Mouse (Mus musculus): Measurements from ENCODE around the gene Ablim1. TPM values are rescaled to one million over a fixed set of nuclear protein-coding genes. Genes with fewer than 3 reads are reported as not detected.
A peak's percentile ranks its signal among the peaks of the same experiment; 100 is the strongest.

Gene Ablim1
- polyA plus RNA-seq, 1 experiment from 2014 or later, result 38.5 TPM

- Histone ChIP-seq H3K9me3 (no peaks in the 10 kb centered on the region), H3K4me2 (0 out of 2 replicates have a peak overlapping the region, but pooled peaks have one; percentile 43), H3K27ac (replicated peaks) (peak overlapping the region; percentile 88), H3K27me3 (replicated peaks) (no peaks in the 10 kb centered on the region), H3K4me1 (peaks cover 41% of the 10 kb centered on the region), H3K4me3 (no peak overlapping the region), H3K9ac (peak overlapping the region; percentile 26; the same call in 1 of the 2 replicates), H3K36me3 (no peaks in the 10 kb centered on the region)
- no peak for ATAC-seq (ENCODE audit: extremely low read depth, insufficient number of reproducible peaks, low FRiP score, low TSS enrichment)
- WGBS, result 56% methylated on average over 4 of the region's 4 CpGs
Measured at GRCm38 (mm10) chr19:57099094-57099357, 215.7 kb downstream of the Ablim1 start.

DNA sequence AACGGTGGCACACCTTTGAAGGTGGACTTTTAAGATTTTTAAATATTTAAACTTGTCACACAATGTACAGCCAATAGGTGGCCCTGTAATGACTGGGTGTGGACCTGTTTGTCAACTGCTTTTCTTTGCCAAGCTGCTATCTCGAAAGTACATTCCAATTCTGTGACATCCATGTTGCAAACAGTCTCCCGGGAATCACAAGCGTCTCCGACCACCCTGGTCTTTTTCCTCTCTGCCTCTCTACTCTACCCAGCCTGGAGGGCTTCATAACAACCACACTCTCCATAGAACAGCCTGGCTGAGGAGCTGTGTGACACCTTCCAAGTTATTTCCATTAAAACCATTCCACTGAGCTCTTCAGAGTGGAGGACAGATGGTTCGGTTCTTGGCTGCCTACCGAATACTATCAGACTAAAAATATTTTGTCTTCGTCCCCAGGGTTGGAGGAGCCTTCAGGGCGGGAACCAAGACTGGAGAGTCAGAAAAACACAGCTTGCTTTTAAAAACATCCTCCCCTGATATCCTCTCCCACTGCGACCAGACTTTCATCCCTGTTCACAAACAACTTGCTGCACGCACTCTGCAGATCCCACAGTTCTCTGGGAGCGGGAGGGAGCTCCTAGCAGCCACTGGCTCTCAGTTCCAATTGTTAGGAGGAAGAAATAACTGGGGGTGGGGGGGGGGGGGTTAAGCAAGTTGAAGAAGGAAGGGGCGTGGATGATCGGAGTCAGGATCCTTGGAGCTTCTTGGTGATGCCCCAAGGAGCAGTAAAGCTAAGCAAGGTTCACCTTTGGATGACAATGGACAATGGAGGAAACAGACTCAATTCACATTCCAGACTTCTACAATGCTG, 216.3 kb downstream of the Ablim1 start:
- Histone ChIP-seq H3K9me3 (no peaks in the 10 kb centered on the region), H3K4me1 (peaks cover 35% of the 10 kb centered on the region), H3K4me2 (peak overlapping the region; percentile 43), H3K36me3 (no peaks in the 10 kb centered on the region), H3K27ac (replicated peaks) (peak overlapping the region; percentile 88), H3K4me3 (no peak overlapping the region), H3K27me3 (replicated peaks) (no peaks in the 10 kb centered on the region), H3K9ac (peak overlapping the region; percentile 26; the same call in 1 of the 2 replicates)
- 27% methylated on average over 14 of the region's 14 CpGs for WGBS
- no peak; the same call in 1 of the 2 replicates for ATAC-seq (ENCODE audit: extremely low read depth, insufficient number of reproducible peaks, low FRiP score, low TSS enrichment)

DNA sequence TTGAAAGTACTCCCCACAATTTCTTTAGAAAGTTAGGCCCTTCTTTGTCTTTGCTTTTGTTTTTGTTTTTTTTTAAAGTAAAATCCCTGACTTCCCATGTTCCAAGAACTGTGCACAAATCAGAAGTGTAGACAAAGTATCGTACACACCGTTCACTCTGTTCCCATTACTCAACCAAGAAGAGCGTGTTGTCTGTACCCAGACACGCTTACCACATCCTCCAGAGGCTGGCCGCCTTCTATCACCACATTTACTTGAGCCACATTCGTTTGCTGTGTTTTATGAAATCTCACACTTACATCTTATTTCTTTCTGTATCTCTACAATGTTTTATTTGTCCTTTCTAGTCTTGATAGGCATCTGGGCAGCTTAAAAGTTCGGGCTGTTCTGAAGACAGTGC, 219.4 kb downstream of the Ablim1 start:
- Histone ChIP-seq H3K9me3 (no peaks in the 10 kb centered on the region), H3K9ac (no peak overlapping the region)

GRCm38 (mm10) chr19:57093698-57094004, 221.1 kb downstream of the Ablim1 start:
- Histone ChIP-seq H3K4me1 (peaks cover 25% of the 10 kb centered on the region), H3K36me3 (no peaks in the 10 kb centered on the region), H3K27ac (replicated peaks) (no peak overlapping the region), H3K9ac (no peak overlapping the region), H3K9me3 (no peaks in the 10 kb centered on the region), H3K27me3 (replicated peaks) (no peaks in the 10 kb centered on the region), H3K4me3 (no peak overlapping the region), H3K4me2 (no peak overlapping the region)
- no peak for ATAC-seq (ENCODE audit: extremely low read depth, insufficient number of reproducible peaks, low FRiP score, low TSS enrichment)
- 74% methylated on average over 3 of the region's 3 CpGs for WGBS

More for the DNA sequence above, 219.4 kb downstream of the Ablim1 start:
- WGBS, result 81% methylated on average over 7 of the region's 7 CpGs
- H3K27me3 ChIP-seq (replicated peaks), result no peaks in the 10 kb centered on the region
- no peak overlapping the region for H3K27ac ChIP-seq (replicated peaks)
- H3K36me3 ChIP-seq, result no peaks in the 10 kb centered on the region
- no peak overlapping the region for H3K4me3 ChIP-seq
- ATAC-seq (ENCODE audit: extremely low read depth, insufficient number of reproducible peaks, low FRiP score, low TSS enrichment), result no peak
- H3K4me2 ChIP-seq, result no peak overlapping the region
- H3K4me1 ChIP-seq, result peaks cover 36% of the 10 kb centered on the region

DNA sequence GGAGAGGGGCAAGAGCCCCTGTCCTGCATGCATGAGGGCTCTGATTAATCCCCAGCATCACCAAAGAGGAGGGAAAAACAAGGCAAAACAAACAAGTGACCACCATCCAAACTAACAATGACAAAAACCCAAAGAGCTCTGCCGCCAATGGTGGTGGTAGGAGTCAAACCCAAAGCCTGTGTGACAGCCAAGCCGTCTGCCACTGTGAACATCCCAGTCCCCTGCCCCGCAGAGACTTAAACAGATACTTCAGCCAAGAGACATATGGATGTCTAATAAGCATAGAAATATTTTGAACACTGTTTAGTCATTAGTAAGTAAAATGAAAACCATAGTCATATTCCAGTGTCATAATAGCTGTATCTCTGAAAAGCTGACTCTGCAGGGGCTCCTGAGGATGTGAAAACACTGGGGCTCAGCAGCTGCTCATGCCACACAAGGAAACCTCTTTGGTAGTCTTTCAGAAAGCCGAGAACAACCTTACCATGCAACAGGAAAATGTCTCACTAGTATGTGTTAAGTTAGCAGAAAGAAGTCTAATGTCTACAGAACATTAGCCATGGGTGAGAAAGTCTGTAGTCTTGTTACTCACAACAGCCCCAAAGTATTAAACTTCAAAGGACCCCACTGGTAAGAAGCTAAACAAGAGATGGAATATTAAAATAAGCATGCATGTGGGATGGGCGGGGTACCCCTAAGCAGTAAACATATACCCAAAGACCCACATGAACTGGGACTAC, 221.6 kb downstream of the Ablim1 start:
- Histone ChIP-seq H3K9me3 (no peaks in the 10 kb centered on the region), H3K36me3 (no peaks in the 10 kb centered on the region)
- WGBS, result 82% methylated on average over 5 of the region's 5 CpGs

DNA sequence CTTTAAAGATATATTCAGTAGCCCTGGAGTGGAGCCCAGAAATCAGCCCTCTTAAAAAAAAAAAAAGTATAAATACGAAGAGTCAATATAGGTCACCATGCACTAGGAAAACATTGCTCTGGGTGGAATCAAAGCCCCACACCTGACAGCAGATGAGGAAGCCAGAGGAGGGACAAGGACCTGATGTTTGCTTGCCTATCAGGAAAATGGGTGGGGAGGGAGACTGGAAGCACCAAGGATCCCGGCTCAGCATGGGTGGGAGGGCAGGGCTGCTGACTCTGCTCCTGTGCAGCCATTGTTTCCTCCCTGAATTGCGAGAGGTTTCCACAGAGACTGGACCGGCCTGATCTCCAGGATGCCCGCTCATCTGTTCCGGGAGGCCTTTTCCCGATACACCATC, 223.4 kb downstream of the Ablim1 start:
- H3K27ac ChIP-seq (replicated peaks), result no peak overlapping the region
- no peak overlapping the region for H3K4me3 ChIP-seq
- no peak overlapping the region for H3K4me2 ChIP-seq
- 78% methylated on average over 7 of the region's 7 CpGs for WGBS
- peaks cover 12% of the 10 kb centered on the region for H3K4me1 ChIP-seq
- H3K36me3 ChIP-seq, result peaks cover 2% of the 10 kb centered on the region
- no peak for ATAC-seq (ENCODE audit: extremely low read depth, insufficient number of reproducible peaks, low FRiP score, low TSS enrichment)
- H3K9me3 ChIP-seq, result no peaks in the 10 kb centered on the region; the same call in 1 of the 2 replicates
- no peak overlapping the region for H3K9ac ChIP-seq
- H3K27me3 ChIP-seq (replicated peaks), result no peaks in the 10 kb centered on the region

More for the DNA sequence above, 221.6 kb downstream of the Ablim1 start:
- Histone ChIP-seq H3K4me2 (no peak overlapping the region), H3K4me3 (no peak overlapping the region), H3K4me1 (peaks cover 20% of the 10 kb centered on the region), H3K27me3 (replicated peaks) (no peaks in the 10 kb centered on the region), H3K27ac (replicated peaks) (no peak overlapping the region), H3K9ac (no peak overlapping the region)
- ATAC-seq (ENCODE audit: extremely low read depth, insufficient number of reproducible peaks, low FRiP score, low TSS enrichment), result no peak

DNA sequence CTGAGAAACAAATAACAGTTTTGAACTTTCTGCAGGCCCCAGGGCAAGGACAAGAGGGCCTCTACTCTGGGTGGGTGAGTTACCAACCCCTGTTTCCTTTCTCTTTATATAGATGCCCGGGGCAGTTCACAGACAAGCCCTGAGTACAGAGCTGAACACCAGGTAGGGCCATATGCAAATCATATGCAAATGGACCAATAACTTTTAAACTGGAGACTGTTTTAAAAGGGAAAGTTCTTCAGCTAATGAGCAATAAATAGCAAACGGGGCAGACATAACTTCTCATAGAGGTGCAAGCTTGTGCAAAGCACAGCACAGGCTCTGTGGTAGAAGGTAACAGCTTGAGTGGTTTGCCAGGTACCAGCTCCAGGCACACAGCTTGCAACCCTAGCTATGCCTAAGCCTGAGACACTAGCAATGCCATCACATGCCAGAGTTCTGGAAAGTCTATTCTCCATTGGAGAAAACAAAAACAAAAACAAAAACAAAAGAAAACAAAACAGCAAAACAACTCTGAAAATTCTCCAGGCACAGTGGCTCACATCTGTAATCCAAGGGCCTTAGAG, 225.8 kb downstream of the Ablim1 start:
- H3K9me3 ChIP-seq, result no peaks in the 10 kb centered on the region; the same call in 1 of the 2 replicates
- no peaks in the 10 kb centered on the region for H3K27me3 ChIP-seq (replicated peaks)
- no peak overlapping the region for H3K4me2 ChIP-seq
- no peak overlapping the region for H3K27ac ChIP-seq (replicated peaks)
- H3K4me3 ChIP-seq, result no peak overlapping the region
- peaks cover 7% of the 10 kb centered on the region for H3K36me3 ChIP-seq
- no peak overlapping the region for H3K9ac ChIP-seq
- peaks cover 12% of the 10 kb centered on the region for H3K4me1 ChIP-seq
- 70% methylated on average over 2 of the region's 2 CpGs for WGBS
- no peak for ATAC-seq (ENCODE audit: extremely low read depth, insufficient number of reproducible peaks, low FRiP score, low TSS enrichment)

GRCm38 (mm10) chr19:57084520-57085166, 230.1 kb downstream of the Ablim1 start:
- no peak for ATAC-seq (ENCODE audit: extremely low read depth, insufficient number of reproducible peaks, low FRiP score, low TSS enrichment)
- H3K4me2 ChIP-seq, result no peak overlapping the region
- H3K9me3 ChIP-seq, result no peaks in the 10 kb centered on the region; the same call in 1 of the 2 replicates
- 89% methylated on average over 5 of the region's 5 CpGs for WGBS
- no peak overlapping the region for H3K9ac ChIP-seq
- H3K36me3 ChIP-seq, result peaks cover 16% of the 10 kb centered on the region
- H3K27ac ChIP-seq (replicated peaks), result no peak overlapping the region
- H3K4me1 ChIP-seq, result peaks cover 23% of the 10 kb centered on the region
- H3K27me3 ChIP-seq (replicated peaks), result no peaks in the 10 kb centered on the region
- H3K4me3 ChIP-seq, result no peak overlapping the region

DNA sequence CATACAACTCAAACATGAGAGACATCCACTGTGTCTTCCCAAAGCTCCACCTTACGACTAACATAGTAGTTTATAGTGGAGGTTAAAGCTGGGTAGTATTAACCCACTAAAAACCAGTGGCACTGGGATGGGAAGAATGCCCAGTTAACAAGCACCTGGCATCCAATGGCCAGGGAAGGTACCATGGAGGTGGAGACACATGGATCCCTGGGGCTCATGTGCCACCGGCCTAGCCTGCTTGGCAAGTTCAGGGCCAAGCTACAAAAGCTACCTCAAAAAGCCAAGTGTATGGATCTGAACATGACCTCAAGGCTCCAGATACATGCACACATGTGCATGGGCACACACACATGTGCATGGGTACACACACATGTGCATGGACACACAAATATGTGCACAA, 230.8 kb downstream of the Ablim1 start:
- Histone ChIP-seq H3K4me3 (no peak overlapping the region), H3K9me3 (no peaks in the 10 kb centered on the region; the same call in 1 of the 2 replicates), H3K36me3 (peaks cover 17% of the 10 kb centered on the region), H3K27me3 (replicated peaks) (no peaks in the 10 kb centered on the region), H3K4me2 (no peak overlapping the region), H3K27ac (replicated peaks) (no peak overlapping the region), H3K9ac (no peak overlapping the region), H3K4me1 (peaks cover 29% of the 10 kb centered on the region)
- 86% methylated on average over 2 of the region's 2 CpGs for WGBS
- ATAC-seq (ENCODE audit: extremely low read depth, insufficient number of reproducible peaks, low FRiP score, low TSS enrichment), result no peak

DNA sequence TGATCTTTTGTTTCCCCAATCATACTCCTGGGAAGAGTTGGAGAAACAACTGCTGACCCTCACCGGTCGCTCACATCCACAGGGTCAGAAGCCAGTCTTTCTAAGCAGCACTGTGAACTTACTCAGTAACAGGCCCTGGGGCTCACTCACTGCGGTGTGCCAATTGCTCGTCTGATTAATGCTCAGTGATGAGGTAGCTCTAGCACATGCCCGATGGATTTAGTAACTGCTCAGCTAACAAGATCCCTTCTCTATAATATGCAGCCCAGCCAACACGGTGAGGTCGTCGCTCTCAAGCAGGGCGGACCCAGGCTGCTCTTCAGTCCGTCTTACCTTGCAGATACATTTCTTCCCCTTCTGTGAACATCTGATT, 231.6 kb downstream of the Ablim1 start:
- Histone ChIP-seq H3K36me3 (peaks cover 22% of the 10 kb centered on the region), H3K27ac (replicated peaks) (no peak overlapping the region), H3K4me2 (no peak overlapping the region), H3K9me3 (no peaks in the 10 kb centered on the region; the same call in 1 of the 2 replicates), H3K4me1 (peaks cover 36% of the 10 kb centered on the region), H3K27me3 (replicated peaks) (no peaks in the 10 kb centered on the region), H3K9ac (no peak overlapping the region), H3K4me3 (no peak overlapping the region)
- ATAC-seq (ENCODE audit: extremely low read depth, insufficient number of reproducible peaks, low FRiP score, low TSS enrichment), result no peak
- 69% methylated on average over 10 of the region's 10 CpGs for WGBS

All from heart, embryonic 13.5 days (tissue).